Comparison of ENCODE assay signal across 20 mouse cellular contexts in the genomic region with DNA sequence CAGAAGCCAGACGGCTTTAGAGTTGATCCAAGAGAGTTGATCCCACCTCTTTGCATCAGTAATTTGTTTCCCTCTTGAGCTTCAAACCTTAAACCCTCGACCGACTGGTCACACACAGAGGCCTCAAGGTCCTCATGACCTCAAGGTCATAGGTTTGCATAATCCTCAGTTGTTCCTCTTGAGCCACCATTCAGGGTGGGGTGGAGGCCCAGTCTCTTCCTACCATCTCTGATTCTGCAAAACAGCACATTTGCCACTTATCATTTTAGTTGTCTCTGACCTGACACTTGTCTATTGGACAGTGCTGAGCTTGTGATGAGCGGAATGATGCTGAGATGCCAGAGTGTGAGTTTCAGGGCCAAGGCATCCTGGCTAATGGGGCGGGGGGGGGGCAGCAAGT.
"Had no signal": no experiment of that assay in that cellular context is flagged by ENCODE, and none has a peak within 500 bp of the region (broad histone marks: within the 10 kb centered on the region; RNA-seq: fewer than 3 reads in every experiment).

No protein-coding gene starts in this region.

- ATAC-seq: liver, embryonic 12.5 days; midbrain, embryonic 13.5 days; midbrain, embryonic 16.5 days had no signal

- H3K9me3 ChIP-seq: limb, embryonic 12.5 days; limb, embryonic 15.5 days; liver, embryonic 12.5 days; liver, embryonic 15.5 days; midbrain, embryonic 10.5 days; midbrain, embryonic 13.5 days had no signal

- H3K27ac ChIP-seq: kidney, postnatal 0 days; left cerebral cortex, adult 2 months; limb, embryonic 12.5 days; limb, embryonic 15.5 days; liver, embryonic 12.5 days; liver, embryonic 15.5 days; midbrain, embryonic 10.5 days; midbrain, embryonic 13.5 days had no signal

- H3K4me2 ChIP-seq: limb, embryonic 12.5 days; limb, embryonic 15.5 days; liver, embryonic 12.5 days; liver, embryonic 15.5 days; midbrain, embryonic 13.5 days had no signal

- H3K4me3 ChIP-seq: left cerebral cortex, adult 2 months; limb, embryonic 12.5 days; limb, embryonic 15.5 days; liver, embryonic 12.5 days; liver, embryonic 15.5 days; megakaryocyte, embryonic 14.5 days; midbrain, embryonic 10.5 days; midbrain, embryonic 13.5 days had no signal

- H3K4me1 ChIP-seq: limb, embryonic 12.5 days; limb, embryonic 15.5 days; liver, embryonic 12.5 days; liver, embryonic 15.5 days; midbrain, embryonic 13.5 days had no signal

- DNase-seq: kidney, adult 2 months; layer of hippocampus, postnatal 36 days; left cerebral cortex, postnatal 4 days; lung, adult 2 months; lung, postnatal 14 days; lung, postnatal 4 days; retina, postnatal 1 day; right cerebral cortex, postnatal 25 days; thymus, adult 18-20 months; thymus, postnatal 36 days had no signal

- H3K27me3 ChIP-seq: limb, embryonic 15.5 days; liver, embryonic 12.5 days; liver, embryonic 15.5 days; midbrain, embryonic 13.5 days had no signal

- H3K36me3 ChIP-seq: limb, embryonic 12.5 days; limb, embryonic 15.5 days; liver, embryonic 12.5 days; liver, embryonic 15.5 days; midbrain, embryonic 10.5 days; midbrain, embryonic 13.5 days had no signal

- H3K9ac ChIP-seq: limb, embryonic 12.5 days; limb, embryonic 15.5 days; liver, embryonic 12.5 days; liver, embryonic 15.5 days; midbrain, embryonic 13.5 days had no signal
